Mouse (Mus musculus) midbrain, embryonic 15.5 days (tissue): ENCODE measurements around the gene Pla2g1b. TPM values are rescaled to one million over a fixed set of nuclear protein-coding genes. Genes with fewer than 3 reads are reported as not detected.

ENCODE experiments used
- ATAC-seq: fragments of 200-750 bp; cut with Nextera tagmentation; replicated peaks from 2 replicates; pipeline ENCODE4 v1.8.0; 2017; ENCODE audit warnings: moderate TSS enrichment
- H3K27ac ChIP-seq: fragments of 300-500 bp; sonication (generic); 2 replicates; pipeline ENCODE4 v1.5.1; 2015; ENCODE audit warnings: mild to moderate bottlenecking, inconsistent platforms
- H3K27me3 ChIP-seq: fragments of 300-500 bp; sonication (generic); replicated peaks from 2 replicates; pipeline ENCODE4 v1.6.1; 2015; ENCODE audit warnings: inconsistent platforms
- H3K36me3 ChIP-seq: fragments of 300-500 bp; sonication (generic); replicated peaks from 2 replicates; pipeline ENCODE4 v1.6.1; 2015; ENCODE audit warnings: inconsistent platforms
- H3K4me1 ChIP-seq: fragments of 300-500 bp; sonication (generic); 2 replicates; pipeline ENCODE4 v1.6.1; 2015; ENCODE audit warnings: inconsistent platforms
- H3K4me2 ChIP-seq: fragments of 300-500 bp; sonication (generic); 2 replicates; pipeline ENCODE4 v1.6.1; 2015; ENCODE audit warnings: inconsistent platforms, mild to moderate bottlenecking, moderate library complexity
- H3K4me3 ChIP-seq: fragments of 300-500 bp; sonication (generic); 2 replicates; pipeline ENCODE4 v1.5.1; 2015; ENCODE audit warnings: mild to moderate bottlenecking, inconsistent platforms
- H3K9ac ChIP-seq: fragments of 300-500 bp; sonication (generic); 2 replicates; pipeline ENCODE4 v1.6.1; 2015; ENCODE audit warnings: mild to moderate bottlenecking, inconsistent platforms
- H3K9me3 ChIP-seq: fragments of 300-500 bp; sonication (generic); 2 replicates; pipeline ENCODE4 v1.6.1; 2016; ENCODE audit warnings: inconsistent platforms
- WGBS: fragments of 180-500 bp; shearing (Covaris S2); methylation state at CpG from one replicate; pipeline ENCODE4 v1.1.7; 2015; ENCODE audit warnings: mixed read lengths; 5-methylcytosine and 5-hydroxymethylcytosine counted together
- polyA plus RNA-seq: library from polyadenylated mRNA; unstranded; fragments of >200 nt; fragmentation: Nextera tagmentation; extraction: Ambion mirVana; gene quantifications from 2 replicates; pipeline ENCODE4 v1.2.1, GENCODE M21; 2015

Pla2g1b gene
- polyA plus RNA-seq, 1 experiment from 2014 or later: not detected

DNA sequence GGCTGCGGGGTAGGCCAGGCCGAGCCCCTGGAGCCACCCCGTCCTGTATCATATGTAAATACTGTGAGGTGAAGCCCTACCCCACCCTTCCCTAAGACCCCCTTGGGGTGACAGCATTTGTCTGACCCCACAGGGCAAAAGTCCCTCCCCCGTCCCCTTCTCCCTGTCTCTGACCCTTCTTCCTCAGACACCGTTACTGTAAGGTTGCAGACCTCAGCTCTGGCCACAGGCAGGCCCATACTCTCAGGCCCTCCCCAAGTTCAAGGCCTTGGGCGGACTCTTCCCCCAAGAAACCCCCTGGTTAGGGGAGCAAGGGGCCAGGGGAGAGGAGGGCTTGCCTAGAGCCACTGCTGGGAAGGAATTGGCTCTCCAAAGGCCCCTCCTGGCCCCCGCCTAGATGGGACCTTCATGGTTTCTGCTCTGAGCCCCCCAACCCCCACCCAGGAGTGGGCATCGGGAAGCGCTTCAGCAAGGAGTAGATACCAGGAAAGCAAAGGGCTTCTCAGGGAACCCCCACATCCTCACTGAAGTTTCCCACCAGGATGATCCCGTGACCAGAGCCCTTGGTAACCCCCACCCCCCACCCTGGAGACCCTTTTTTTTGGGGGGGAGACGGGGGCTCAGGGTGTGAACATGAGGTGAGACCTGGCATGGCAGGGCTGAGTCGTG lies 11.5 kb upstream of the Pla2g1b start:
- Histone ChIP-seq H3K9ac (no peak overlapping the region), H3K27ac (0 out of 2 replicates have a peak overlapping the region, but pooled peaks have one; percentile 42), H3K4me2 (no peak overlapping the region), H3K27me3 (no peaks in the 10 kb centered on the region), H3K36me3 (peaks cover 25% of the 10 kb centered on the region; the same call in 1 of the 2 replicates), H3K4me3 (no peak overlapping the region), H3K9me3 (no peaks in the 10 kb centered on the region), H3K4me1 (no peaks in the 10 kb centered on the region)
- WGBS: 79% methylated on average over 12 of the region's 12 CpGs
- ATAC-seq: no peak; the same call in 1 of the 2 replicates

- WGBS: 76% methylated on average over 7 of the region's 7 CpGs
- H3K27ac ChIP-seq: no peak overlapping the region
- H3K27me3 ChIP-seq: no peaks in the 10 kb centered on the region
- peaks cover 18% of the 10 kb centered on the region; the same call in 1 of the 2 replicates for H3K36me3 ChIP-seq
- ATAC-seq: no peak
- H3K4me1 ChIP-seq: no peaks in the 10 kb centered on the region
- no peak overlapping the region for H3K9ac ChIP-seq
- no peak overlapping the region for H3K4me3 ChIP-seq
- no peak overlapping the region for H3K4me2 ChIP-seq
- no peaks in the 10 kb centered on the region for H3K9me3 ChIP-seq
Measured at GRCm38 (mm10) chr5:115455838-115456237, 10.2 kb upstream of the Pla2g1b start.

DNA sequence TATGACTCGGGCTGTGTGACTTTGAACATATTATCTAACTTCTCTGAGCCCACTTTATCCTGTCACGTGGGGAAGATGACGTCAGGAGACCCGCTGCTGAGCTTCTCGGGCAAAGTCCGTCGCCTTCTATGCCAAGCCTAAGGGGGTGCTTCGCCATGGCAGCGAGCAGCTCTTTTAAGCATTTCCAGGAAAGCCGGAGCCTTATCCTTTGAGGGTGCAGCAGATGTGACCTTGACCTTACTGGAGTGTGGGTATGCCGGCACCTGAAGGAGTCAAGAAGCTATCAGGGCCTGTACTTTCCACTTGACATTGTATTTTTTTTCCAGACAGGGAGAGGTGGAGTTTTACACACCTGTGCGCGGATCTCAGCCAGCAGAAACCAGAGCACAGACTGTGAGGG lies 7.1 kb upstream of the Pla2g1b start:
- Histone ChIP-seq H3K36me3 (0 out of 2 replicates have a peak, but pooled peaks cover 6% of the 10 kb centered on the region), H3K4me3 (no peak overlapping the region), H3K27ac (no peak overlapping the region), H3K9me3 (no peaks in the 10 kb centered on the region), H3K27me3 (no peaks in the 10 kb centered on the region), H3K9ac (no peak overlapping the region), H3K4me2 (no peak overlapping the region), H3K4me1 (no peaks in the 10 kb centered on the region)
- ATAC-seq: no peak
- WGBS: 65% methylated on average over 13 of the region's 13 CpGs

- 74% methylated on average over 18 of the region's 18 CpGs for WGBS
- no peak overlapping the region for H3K27ac ChIP-seq
- no peaks in the 10 kb centered on the region for H3K9me3 ChIP-seq
- H3K9ac ChIP-seq: no peak overlapping the region
- ATAC-seq: no peak
- no peaks in the 10 kb centered on the region for H3K4me1 ChIP-seq
- no peaks in the 10 kb centered on the region for H3K27me3 ChIP-seq
- H3K4me3 ChIP-seq: no peak overlapping the region
- H3K4me2 ChIP-seq: no peak overlapping the region
- H3K36me3 ChIP-seq: no peaks in the 10 kb centered on the region
Measured at GRCm38 (mm10) chr5:115464408-115465115, 1.5 kb upstream of the Pla2g1b start.

GRCm38 (mm10) chr5:115469791-115470190 lies 3.7 kb downstream of the Pla2g1b start:
- 68% methylated on average over 6 of the region's 6 CpGs for WGBS
- no peak for ATAC-seq
- H3K27ac ChIP-seq: no peak overlapping the region
- H3K4me2 ChIP-seq: no peak overlapping the region
- no peaks in the 10 kb centered on the region for H3K27me3 ChIP-seq
- H3K9ac ChIP-seq: no peak overlapping the region
- H3K9me3 ChIP-seq: no peaks in the 10 kb centered on the region
- peaks cover 4% of the 10 kb centered on the region for H3K4me1 ChIP-seq
- H3K36me3 ChIP-seq: no peaks in the 10 kb centered on the region
- H3K4me3 ChIP-seq: no peak overlapping the region

DNA sequence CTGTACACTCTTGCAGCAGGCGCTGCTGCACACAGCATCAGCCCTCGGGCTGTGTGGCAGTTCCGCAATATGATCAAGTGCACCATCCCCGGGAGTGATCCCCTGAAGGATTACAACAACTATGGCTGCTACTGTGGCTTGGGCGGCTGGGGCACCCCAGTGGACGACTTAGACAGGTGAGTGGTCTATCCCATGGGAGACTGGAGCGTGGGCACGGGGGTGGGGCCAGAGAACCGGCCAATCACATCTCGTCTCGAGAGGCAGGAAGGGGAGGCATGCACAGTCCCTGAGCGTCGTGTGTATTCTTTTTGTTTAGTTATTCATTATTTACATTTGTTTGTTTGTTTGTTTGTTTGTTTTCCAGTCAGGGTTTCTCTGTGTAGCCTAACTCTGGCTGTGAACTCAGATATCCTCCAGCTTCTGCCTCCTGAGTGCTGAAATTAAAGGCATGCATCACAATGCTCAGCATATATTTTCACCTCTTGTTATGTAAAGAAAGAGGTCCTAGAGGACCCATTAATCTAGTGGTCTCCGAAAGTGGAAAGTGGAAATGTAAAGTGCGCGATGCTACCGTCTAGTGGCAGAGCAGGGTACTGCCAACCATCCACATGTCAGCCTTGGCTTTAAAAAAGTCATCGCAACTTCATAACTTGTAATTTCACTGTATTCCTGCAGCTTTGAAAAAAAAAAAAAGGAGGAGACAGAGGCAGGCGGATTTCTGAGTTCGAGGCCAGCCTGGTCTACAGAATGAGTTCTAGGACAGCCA lies 4.9 kb downstream of the Pla2g1b start:
- no peaks in the 10 kb centered on the region for H3K9me3 ChIP-seq
- no peaks in the 10 kb centered on the region for H3K27me3 ChIP-seq
- H3K4me2 ChIP-seq: no peak overlapping the region
- WGBS: 38% methylated on average over 20 of the region's 20 CpGs
- no peak overlapping the region for H3K9ac ChIP-seq
- H3K27ac ChIP-seq: no peak overlapping the region
- H3K36me3 ChIP-seq: no peaks in the 10 kb centered on the region
- H3K4me1 ChIP-seq: peaks cover 11% of the 10 kb centered on the region
- no peak overlapping the region for H3K4me3 ChIP-seq
- ATAC-seq: no peak

GRCm38 (mm10) chr5:115473191-115473590 lies 7.1 kb downstream of the Pla2g1b start:
- Histone ChIP-seq H3K36me3 (no peaks in the 10 kb centered on the region), H3K9me3 (no peaks in the 10 kb centered on the region), H3K4me3 (no peak overlapping the region), H3K27ac (no peak overlapping the region), H3K4me1 (peaks cover 15% of the 10 kb centered on the region), H3K9ac (no peak overlapping the region), H3K27me3 (no peaks in the 10 kb centered on the region), H3K4me2 (no peak overlapping the region)
- 76% methylated on average over 10 of the region's 10 CpGs for WGBS
- no peak for ATAC-seq

DNA sequence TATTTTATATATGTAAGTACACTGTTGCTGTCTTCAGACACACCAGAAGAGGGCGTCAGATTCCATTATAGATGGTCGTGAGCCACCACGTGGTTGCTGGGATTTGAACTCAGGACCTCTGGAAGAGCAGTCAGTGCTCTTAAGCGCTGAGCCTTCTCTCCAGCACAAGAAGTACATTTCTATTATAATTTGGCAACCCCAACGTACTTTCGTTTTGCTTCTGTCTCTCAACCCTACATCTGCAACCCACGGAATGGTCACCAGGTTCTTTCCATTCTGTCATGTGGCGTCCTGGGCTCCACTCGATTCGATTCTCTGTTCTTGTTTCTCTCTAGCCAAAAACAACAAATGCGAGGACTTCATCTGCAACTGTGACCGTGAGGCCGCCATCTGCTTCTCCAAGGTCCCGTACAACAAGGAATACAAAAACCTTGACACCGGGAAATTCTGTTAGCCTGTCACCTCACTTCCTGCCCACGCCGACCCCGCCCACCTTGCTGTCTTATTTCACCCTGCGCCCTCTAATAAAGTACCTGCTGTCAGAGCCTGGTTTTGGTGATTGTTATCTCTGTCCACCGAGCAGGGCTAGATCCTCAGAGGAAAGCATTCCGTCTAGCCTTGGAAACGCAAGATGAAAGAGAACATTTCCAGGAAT lies 8.2 kb downstream of the Pla2g1b start:
- Histone ChIP-seq H3K36me3 (no peaks in the 10 kb centered on the region), H3K9ac (no peak overlapping the region), H3K27me3 (no peaks in the 10 kb centered on the region), H3K4me1 (peaks cover 15% of the 10 kb centered on the region), H3K27ac (no peak overlapping the region), H3K4me2 (no peak overlapping the region), H3K9me3 (no peaks in the 10 kb centered on the region), H3K4me3 (no peak overlapping the region)
- WGBS: 76% methylated on average over 22 of the region's 22 CpGs
- ATAC-seq: no peak

GRCm38 (mm10) chr5:115475337-115476106 lies 9.5 kb downstream of the Pla2g1b start:
- H3K9ac ChIP-seq: peak overlapping the region; percentile 34
- 4% methylated on average over 22 of the region's 22 CpGs for WGBS
- H3K9me3 ChIP-seq: no peaks in the 10 kb centered on the region
- peak overlapping the region; percentile 51 for H3K4me2 ChIP-seq
- peak; percentile 86 for ATAC-seq
- no peaks in the 10 kb centered on the region for H3K27me3 ChIP-seq
- H3K36me3 ChIP-seq: no peaks in the 10 kb centered on the region
- peaks cover 19% of the 10 kb centered on the region for H3K4me1 ChIP-seq
- H3K4me3 ChIP-seq: peak overlapping the region; percentile 45
- peak overlapping the region; percentile 41; the same call in 1 of the 2 replicates for H3K27ac ChIP-seq

DNA sequence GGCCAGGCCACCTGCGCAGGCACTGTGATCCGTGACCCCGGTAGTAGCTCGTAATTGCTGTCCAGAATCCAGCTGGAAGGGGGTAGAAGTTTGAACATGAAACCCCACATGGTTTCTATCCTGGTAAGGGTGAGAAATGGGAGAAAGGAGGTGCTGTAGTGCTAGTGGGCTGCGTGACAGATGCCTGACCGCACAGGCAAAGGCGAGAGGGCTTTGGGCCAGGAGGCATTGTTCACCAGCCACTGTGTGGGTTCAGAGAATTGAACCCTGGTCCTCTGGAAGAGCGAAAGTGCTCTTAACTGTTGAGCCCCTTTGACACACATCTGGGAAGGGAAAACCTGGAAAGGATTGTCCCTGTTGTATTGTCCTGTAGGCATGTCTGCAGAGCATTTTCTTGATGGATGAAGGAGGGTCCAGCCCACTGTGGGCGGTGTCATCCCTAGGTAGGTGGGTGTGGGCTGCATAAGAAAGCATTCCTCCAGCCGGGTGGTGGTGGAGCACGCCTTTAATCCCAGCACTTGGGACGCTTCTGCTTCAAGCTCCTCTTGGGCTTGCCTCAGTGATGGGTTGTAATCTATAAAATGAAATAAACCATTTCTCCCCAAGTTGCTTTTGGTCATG lies 10.2 kb downstream of the Pla2g1b start:
- peak; percentile 37 for ATAC-seq
- no peaks in the 10 kb centered on the region for H3K9me3 ChIP-seq
- 36% methylated on average over 12 of the region's 12 CpGs for WGBS

GRCm38 (mm10) chr5:115479561-115479960 lies 13.5 kb downstream of the Pla2g1b start:
- WGBS: 40% methylated on average over 15 of the region's 15 CpGs
- H3K27ac ChIP-seq: no peak overlapping the region
- no peaks in the 10 kb centered on the region for H3K9me3 ChIP-seq
- H3K27me3 ChIP-seq: peaks cover 3% of the 10 kb centered on the region
- no peak overlapping the region for H3K4me3 ChIP-seq
- peaks cover 32% of the 10 kb centered on the region for H3K4me1 ChIP-seq
- H3K4me2 ChIP-seq: no peak overlapping the region
- no peaks in the 10 kb centered on the region for H3K36me3 ChIP-seq
- ATAC-seq: no peak
- H3K9ac ChIP-seq: no peak overlapping the region

More for the DNA sequence above, 10.2 kb downstream of the Pla2g1b start:
- H3K4me2 ChIP-seq: peak overlapping the region; percentile 51
- H3K9ac ChIP-seq: peak overlapping the region; percentile 34; the same call in 1 of the 2 replicates
- H3K27me3 ChIP-seq: peaks cover 3% of the 10 kb centered on the region; the same call in 1 of the 2 replicates
- peak overlapping the region; percentile 45 for H3K4me3 ChIP-seq
- 0 out of 2 replicates have a peak overlapping the region, but pooled peaks have one; percentile 41 for H3K27ac ChIP-seq
- no peaks in the 10 kb centered on the region for H3K36me3 ChIP-seq
- peaks cover 15% of the 10 kb centered on the region for H3K4me1 ChIP-seq
